Mouse (Mus musculus): ENCODE measurements around the gene Nat8f5.
"Not testable (repeated sequence)": the region's sequence is repeated elsewhere in the genome, so short reads cannot be mapped to it uniquely, and the experiment has no call there.

- not testable (repeated sequence) for TF ChIP-seq CTCF (IDR thresholded peaks at IDR 0.05; ENCODE audit: borderline replicate concordance, extremely low read depth, insufficient read depth, insufficient read length); POLR2A (IDR thresholded peaks at IDR 0.05; ENCODE audit: borderline replicate concordance, extremely low read depth, insufficient read depth, insufficient read length, poor library complexity, severe bottlenecking)
Measured at GRCm38 (mm10) chr6:85835104-85835503, 14.3 kb upstream of the Nat8f5 start.

Data from brain, embryonic 14.5 days (tissue).